Mouse (Mus musculus) embryonic facial prominence, embryonic 15.5 days (tissue): Measurements from ENCODE around the gene Rtn1. TPM values are rescaled to one million over a fixed set of nuclear protein-coding genes. Genes with fewer than 3 reads are reported as not detected.
A peak's percentile ranks its signal among the peaks of the same experiment; 100 is the strongest.

Source experiments
- ATAC-seq: fragments of 200-750 bp; cut with Nextera tagmentation; 2 replicates; pipeline ENCODE4 v1.8.0; 2017; ENCODE audit warnings: low read depth, moderate TSS enrichment; ENCODE audit not compliant: insufficient number of reproducible peaks, low FRiP score, low TSS enrichment
- H3K27ac ChIP-seq: fragments of 300-500 bp; sonication (generic); replicated peaks from 2 replicates; pipeline ENCODE4 v1.5.1; 2015; ENCODE audit warnings: mild to moderate bottlenecking, inconsistent platforms
- H3K27me3 ChIP-seq: fragments of 300-500 bp; sonication (generic); 2 replicates; pipeline ENCODE4 v1.6.1; 2015; ENCODE audit warnings: inconsistent platforms
- H3K36me3 ChIP-seq: fragments of 300-500 bp; sonication (generic); 2 replicates; pipeline ENCODE4 v1.6.1; 2015; ENCODE audit warnings: mild to moderate bottlenecking, inconsistent platforms
- H3K4me1 ChIP-seq: fragments of 300-500 bp; sonication (generic); 2 replicates; pipeline ENCODE4 v1.6.1; 2015; ENCODE audit warnings: inconsistent platforms
- H3K4me2 ChIP-seq: fragments of 300-500 bp; sonication (generic); replicated peaks from 2 replicates; pipeline ENCODE4 v1.6.1; 2015; ENCODE audit warnings: mild to moderate bottlenecking, inconsistent platforms
- H3K4me3 ChIP-seq: fragments of 300-500 bp; sonication (generic); replicated peaks from 2 replicates; pipeline ENCODE4 v1.5.1; 2015; ENCODE audit warnings: mild to moderate bottlenecking, inconsistent platforms
- H3K9ac ChIP-seq: fragments of 300-500 bp; sonication (generic); 2 replicates; pipeline ENCODE4 v1.6.1; 2015; ENCODE audit warnings: inconsistent platforms
- H3K9me3 ChIP-seq: fragments of 300-500 bp; sonication (generic); replicated peaks from 2 replicates; pipeline ENCODE4 v1.6.1; 2016; ENCODE audit warnings: inconsistent platforms
- WGBS: fragments of 180-500 bp; shearing (Covaris S2); methylation state at CpG from one replicate; pipeline ENCODE4 v1.1.7; 2015; 5-methylcytosine and 5-hydroxymethylcytosine counted together
- polyA plus RNA-seq: library from polyadenylated mRNA; unstranded; fragments of >200 nt; fragmentation: Nextera tagmentation; extraction: Ambion mirVana; gene quantifications from 2 replicates; pipeline ENCODE4 v1.2.1, GENCODE M21; 2015

The Rtn1 gene
- 28.8 and 41.5 TPM in 2 replicates for polyA plus RNA-seq

GRCm38 (mm10) chr12:72408954-72409353 is at the start of gene Rtn1:
Rtn1 (minus strand) TSS chr12:72409054.
- WGBS: 32% methylated on average over 6 of the region's 6 CpGs
- H3K9ac ChIP-seq: peak within 1 kb of the TSS; percentile 35

DNA sequence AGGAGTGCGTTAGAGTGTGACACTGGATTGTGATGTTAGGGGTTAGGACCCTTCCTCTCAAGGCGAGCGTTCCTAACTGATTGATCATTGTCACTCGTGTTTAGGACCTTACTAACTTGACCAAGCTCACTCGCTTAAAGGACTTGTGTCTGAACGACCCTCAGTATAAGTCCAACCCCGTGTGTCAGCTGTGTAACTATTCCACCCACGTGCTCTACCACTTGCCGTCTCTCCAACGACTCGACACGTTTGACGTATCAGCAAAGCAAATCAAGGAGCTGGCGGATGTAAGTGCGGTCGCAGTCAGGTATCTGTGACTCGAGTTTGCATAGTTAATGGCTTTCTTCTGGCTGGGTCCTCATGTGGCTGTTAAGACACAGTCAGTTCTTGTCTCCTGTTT is 45.1 kb upstream of the Rtn1 start:
- no peak overlapping the region for H3K4me2 ChIP-seq
- 75% methylated on average over 17 of the region's 17 CpGs for WGBS
- no peak overlapping the region for H3K4me3 ChIP-seq
- H3K9me3 ChIP-seq: no peaks in the 10 kb centered on the region
- H3K9ac ChIP-seq: no peak overlapping the region
- no peak overlapping the region for H3K27ac ChIP-seq
- no peak for ATAC-seq
- no peaks in the 10 kb centered on the region for H3K36me3 ChIP-seq
- H3K4me1 ChIP-seq: no peaks in the 10 kb centered on the region
- no peaks in the 10 kb centered on the region for H3K27me3 ChIP-seq

More at GRCm38 (mm10) chr12:72408954-72409353, at the start of gene Rtn1:
- H3K4me1 ChIP-seq: peaks cover 19% of the 10 kb centered on the region
- H3K27ac ChIP-seq: no peak within 1 kb of the TSS
- H3K36me3 ChIP-seq: no peaks in the 10 kb centered on the region
- peak within 1 kb of the TSS; percentile 98 for H3K4me2 ChIP-seq
- peaks cover 29% of the 10 kb centered on the region for H3K27me3 ChIP-seq
- H3K4me3 ChIP-seq: peak within 1 kb of the TSS; percentile 60
- ATAC-seq: no peak
- H3K9me3 ChIP-seq: no peaks in the 10 kb centered on the region

DNA sequence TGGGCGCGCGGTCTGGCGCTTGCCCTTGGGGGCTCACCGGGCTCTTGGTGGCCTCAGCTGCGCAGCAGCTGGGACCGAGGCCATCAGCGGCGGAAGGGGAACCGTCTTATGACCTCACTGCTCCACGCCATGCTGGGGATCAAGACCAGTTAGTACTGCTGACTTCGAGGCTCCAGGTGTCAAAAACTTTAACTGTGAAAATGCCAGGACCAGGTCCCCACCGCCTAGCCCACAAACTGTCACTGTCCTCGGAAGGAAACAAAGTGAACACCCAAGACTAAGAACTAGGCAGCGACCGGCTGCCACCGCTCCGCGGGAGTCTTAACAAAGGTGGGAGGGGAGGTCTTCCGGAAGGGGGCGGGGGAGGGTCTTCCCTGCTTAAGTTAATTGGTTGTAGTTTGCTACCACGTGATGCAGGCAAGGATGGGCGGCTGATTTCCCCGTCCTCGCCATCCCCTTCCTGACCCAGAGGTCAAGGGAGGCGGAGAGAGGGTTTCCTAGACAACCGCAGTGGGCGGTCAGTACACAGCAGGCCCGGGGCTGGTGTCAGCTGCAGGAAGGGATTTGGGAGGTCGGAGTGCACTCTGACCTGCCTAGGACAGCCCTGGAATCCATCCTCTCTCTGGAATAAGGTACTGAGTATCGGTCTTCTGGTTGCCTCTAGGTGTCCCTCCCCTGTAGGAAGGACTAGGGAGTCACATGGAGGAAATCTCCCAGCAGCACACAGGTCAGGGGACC is 33.2 kb upstream of the Rtn1 start, which contains the start of gene Lrrc9:
Gene Lrrc9, plus strand, starts transcription at position 28 of the 738 bp plus-strand sequence.
- under 1% methylated on average over 31 of the region's 31 CpGs for WGBS
- Histone ChIP-seq H3K36me3 (no peaks in the 10 kb centered on the region), H3K4me2 (peak within 1 kb of the TSS; percentile 84), H3K9me3 (no peaks in the 10 kb centered on the region), H3K4me3 (peak within 1 kb of the TSS; percentile 45), H3K27me3 (no peaks in the 10 kb centered on the region), H3K27ac (no peak within 1 kb of the TSS), H3K4me1 (peaks cover 8% of the 10 kb centered on the region), H3K9ac (no peak within 1 kb of the TSS; the same call in 1 of the 2 replicates)
- ATAC-seq: peak; percentile 79

- H3K4me2 ChIP-seq: no peak overlapping the region
- H3K4me3 ChIP-seq: no peak overlapping the region
- no peaks in the 10 kb centered on the region for H3K9me3 ChIP-seq
- no peak for ATAC-seq
- H3K27me3 ChIP-seq: no peaks in the 10 kb centered on the region
- H3K36me3 ChIP-seq: no peaks in the 10 kb centered on the region
- H3K9ac ChIP-seq: no peak overlapping the region
- 68% methylated on average over 6 of the region's 6 CpGs for WGBS
- H3K4me1 ChIP-seq: peaks cover 8% of the 10 kb centered on the region
- H3K27ac ChIP-seq: no peak overlapping the region
These were observed 30.2 kb upstream of the Rtn1 start for GRCm38 (mm10) chr12:72438961-72439480.

- no peaks in the 10 kb centered on the region for H3K9me3 ChIP-seq
- peaks cover 8% of the 10 kb centered on the region for H3K4me1 ChIP-seq
- ATAC-seq: no peak
- no peak overlapping the region for H3K4me2 ChIP-seq
- no peaks in the 10 kb centered on the region for H3K36me3 ChIP-seq
- WGBS: 64% methylated on average over 10 of the region's 10 CpGs
- no peak overlapping the region for H3K4me3 ChIP-seq
- no peak overlapping the region for H3K27ac ChIP-seq
- no peak overlapping the region for H3K9ac ChIP-seq
- no peaks in the 10 kb centered on the region for H3K27me3 ChIP-seq
These were observed 29.0 kb upstream of the Rtn1 start for GRCm38 (mm10) chr12:72437676-72438341.

DNA sequence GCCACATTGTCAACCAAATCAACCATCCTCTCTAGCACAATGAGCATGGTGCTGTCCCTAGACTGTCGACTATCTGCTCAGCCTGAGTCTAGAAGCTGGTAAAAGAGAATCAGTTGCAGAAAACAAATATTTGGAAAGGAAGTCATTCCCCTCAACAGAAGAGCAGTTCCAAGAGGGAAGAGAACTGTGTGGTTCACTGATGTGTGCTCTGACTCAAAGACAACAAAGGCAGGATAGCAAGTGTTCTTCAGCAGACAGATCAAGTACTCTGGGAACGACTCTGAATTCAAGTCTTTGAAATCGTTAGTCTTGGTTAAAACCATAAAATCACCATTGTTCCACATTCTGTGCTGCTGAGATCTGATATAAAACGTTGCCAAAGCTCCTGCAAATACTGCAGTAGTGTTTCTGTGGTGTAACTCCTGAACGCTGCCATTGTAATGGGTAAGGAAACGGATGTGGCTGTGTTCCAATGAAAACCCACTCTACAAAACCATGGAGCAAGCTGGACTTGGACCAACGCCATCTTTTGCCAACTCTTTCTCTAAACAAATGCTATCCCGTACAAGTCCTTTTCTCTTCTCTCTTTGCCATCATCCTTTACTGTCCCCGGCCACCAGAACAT is 24.5 kb upstream of the Rtn1 start:
- H3K4me3 ChIP-seq: no peak overlapping the region
- no peak overlapping the region for H3K4me2 ChIP-seq
- H3K9ac ChIP-seq: no peak overlapping the region
- no peaks in the 10 kb centered on the region for H3K36me3 ChIP-seq
- 59% methylated on average over 9 of the region's 9 CpGs for WGBS
- H3K4me1 ChIP-seq: no peaks in the 10 kb centered on the region
- ATAC-seq: no peak
- no peaks in the 10 kb centered on the region for H3K9me3 ChIP-seq
- no peaks in the 10 kb centered on the region for H3K27me3 ChIP-seq
- 0 out of 2 replicates have a peak overlapping the region, but pooled peaks have one; percentile 12 for H3K27ac ChIP-seq

DNA sequence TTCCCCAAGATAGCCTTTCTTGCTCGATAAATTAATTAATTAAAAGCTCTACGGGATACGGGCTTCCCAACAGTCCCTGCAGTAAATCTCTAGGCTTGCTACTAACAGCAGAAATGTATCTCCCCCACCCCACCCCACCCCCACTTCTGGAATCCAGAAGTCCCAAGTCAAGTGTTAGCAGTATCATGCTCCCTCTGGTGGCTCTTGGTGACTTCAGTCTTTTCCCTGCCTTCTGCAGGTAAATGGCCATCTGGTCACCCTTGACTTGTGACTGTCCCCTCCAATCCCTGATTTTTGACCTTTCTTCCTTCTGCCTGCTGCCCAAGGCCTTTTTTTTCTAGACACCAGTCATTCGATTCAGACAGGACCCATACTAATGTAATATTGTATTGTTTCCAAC is 23.4 kb upstream of the Rtn1 start:
- Histone ChIP-seq H3K27me3 (no peaks in the 10 kb centered on the region), H3K4me2 (no peak overlapping the region)
- WGBS: 80% methylated on average over 4 of the region's 4 CpGs

GRCm38 (mm10) chr12:72427722-72428126 is 18.9 kb upstream of the Rtn1 start:
- Histone ChIP-seq H3K4me1 (no peaks in the 10 kb centered on the region), H3K27ac (no peak overlapping the region), H3K4me3 (no peak overlapping the region), H3K9ac (no peak overlapping the region), H3K4me2 (no peak overlapping the region; the same call in 1 of the 2 replicates), H3K27me3 (no peaks in the 10 kb centered on the region), H3K36me3 (no peaks in the 10 kb centered on the region), H3K9me3 (no peaks in the 10 kb centered on the region)
- 17% methylated on average over 11 of the region's 11 CpGs for WGBS
- no peak for ATAC-seq

More for the DNA sequence above, 23.4 kb upstream of the Rtn1 start:
- no peak overlapping the region for H3K27ac ChIP-seq
- no peaks in the 10 kb centered on the region for H3K36me3 ChIP-seq
- H3K9ac ChIP-seq: no peak overlapping the region
- H3K4me1 ChIP-seq: no peaks in the 10 kb centered on the region
- H3K4me3 ChIP-seq: no peak overlapping the region
- no peaks in the 10 kb centered on the region for H3K9me3 ChIP-seq
- ATAC-seq: no peak

DNA sequence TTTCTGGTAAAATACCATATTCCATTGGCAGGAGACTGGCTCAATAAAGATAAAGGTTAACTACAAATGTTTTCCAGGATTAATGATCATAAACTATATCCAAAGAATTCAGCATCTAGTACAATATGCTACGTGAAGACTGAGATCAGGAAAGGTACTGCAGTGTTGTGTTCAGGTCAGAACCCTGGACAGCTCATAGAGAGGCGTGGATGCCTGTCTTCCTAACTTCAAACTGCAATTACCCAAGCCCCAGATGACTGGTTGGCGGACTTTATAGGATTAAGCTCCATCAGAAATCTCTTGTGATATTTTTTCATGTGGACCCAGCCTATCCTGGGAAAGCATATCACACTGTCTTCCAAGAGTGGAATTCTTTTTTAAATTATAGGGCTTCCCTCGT is 13.8 kb upstream of the Rtn1 start:
- WGBS: 36% methylated on average over 4 of the region's 4 CpGs

DNA sequence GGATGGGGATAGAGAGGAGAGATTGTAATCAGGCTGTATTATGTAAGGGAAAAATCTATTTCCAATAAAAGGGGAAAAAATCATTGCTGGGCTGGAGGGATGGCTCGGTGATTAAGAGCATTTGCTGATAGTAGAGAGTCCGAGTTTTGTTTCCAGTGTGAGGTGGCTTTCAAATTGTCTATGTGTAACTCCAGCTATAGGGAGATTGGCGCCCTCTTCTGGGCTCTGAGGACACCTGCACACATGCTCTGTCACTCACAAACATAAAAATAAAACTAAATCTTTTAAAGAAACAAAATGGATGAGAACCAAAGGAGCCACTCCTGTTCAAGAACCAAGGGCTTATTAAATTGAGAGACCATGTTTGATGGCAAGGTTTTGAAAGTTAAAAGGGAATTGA is 8.9 kb upstream of the Rtn1 start:
- Histone ChIP-seq H3K9me3 (no peaks in the 10 kb centered on the region), H3K27ac (no peak overlapping the region), H3K4me3 (no peak overlapping the region), H3K4me1 (no peaks in the 10 kb centered on the region), H3K4me2 (no peak overlapping the region), H3K9ac (no peak overlapping the region), H3K27me3 (no peaks in the 10 kb centered on the region), H3K36me3 (no peaks in the 10 kb centered on the region)
- 28% methylated on average over 3 of the region's 3 CpGs for WGBS
- ATAC-seq: no peak

More for the DNA sequence above, 13.8 kb upstream of the Rtn1 start:
- no peak overlapping the region for H3K27ac ChIP-seq
- H3K4me2 ChIP-seq: no peak overlapping the region
- no peaks in the 10 kb centered on the region for H3K36me3 ChIP-seq
- no peaks in the 10 kb centered on the region for H3K4me1 ChIP-seq
- no peaks in the 10 kb centered on the region for H3K27me3 ChIP-seq
- H3K9me3 ChIP-seq: no peaks in the 10 kb centered on the region
- H3K4me3 ChIP-seq: no peak overlapping the region
- no peak for ATAC-seq
- no peak overlapping the region for H3K9ac ChIP-seq
